Mouse (Mus musculus): ENCODE data around the gene Dennd5a. TPM values are rescaled to one million over a fixed set of nuclear protein-coding genes. Genes with fewer than 3 reads are reported as not detected.

The Dennd5a gene
- total RNA-seq, 1 experiment from 2014 or later, result 181 TPM

DNA sequence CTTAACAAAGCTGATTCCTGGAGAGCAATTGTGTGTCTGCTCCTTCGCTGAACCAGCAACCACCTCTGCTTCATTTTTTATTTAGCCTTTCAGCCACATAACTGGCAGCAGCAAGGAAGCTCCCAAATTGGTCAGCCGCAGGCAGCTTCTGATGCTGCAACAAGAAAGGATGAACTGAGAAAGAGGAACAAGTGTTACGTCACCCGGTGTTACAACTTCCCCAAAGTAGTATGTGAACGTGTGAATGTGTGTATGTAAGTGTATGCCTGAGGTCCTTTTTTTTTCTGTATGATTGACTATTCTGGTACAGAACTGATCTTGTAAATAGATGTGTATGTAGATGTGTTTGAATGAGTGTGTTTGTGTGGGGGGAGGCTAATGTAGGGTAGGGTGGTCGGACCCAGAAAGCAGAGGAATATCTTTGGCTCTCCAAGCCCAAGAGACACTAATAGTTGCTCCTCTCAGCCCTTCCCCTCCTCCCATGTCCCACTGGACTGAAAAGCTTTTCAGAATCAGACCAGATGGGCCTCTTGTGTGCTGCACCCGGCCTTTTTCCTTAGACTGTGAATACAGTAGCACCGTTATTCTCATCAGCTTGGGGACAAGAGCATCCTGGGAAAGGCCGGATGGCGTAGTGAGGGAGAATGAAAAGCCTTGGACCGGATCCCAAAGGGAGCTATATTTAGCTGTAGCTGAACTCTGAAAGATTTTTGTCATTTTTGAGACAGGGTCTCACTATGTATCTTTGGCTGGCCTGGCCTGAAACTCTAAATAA lies 7.7 kb upstream of the Dennd5a start:
- ATAC-seq (ENCODE audit: extremely low read depth, insufficient number of reproducible peaks, low FRiP score, poor library complexity, severe bottlenecking), result peak; percentile 99

- no peak for ATAC-seq (ENCODE audit: extremely low read depth, insufficient number of reproducible peaks, low FRiP score, poor library complexity, severe bottlenecking)
These were observed 5.4 kb upstream of the Dennd5a start for GRCm38 (mm10) chr7:109965658-109966057.

GRCm38 (mm10) chr7:109963707-109964106 lies 3.4 kb upstream of the Dennd5a start:
- no peak for ATAC-seq (ENCODE audit: extremely low read depth, insufficient number of reproducible peaks, low FRiP score, poor library complexity, severe bottlenecking)

DNA sequence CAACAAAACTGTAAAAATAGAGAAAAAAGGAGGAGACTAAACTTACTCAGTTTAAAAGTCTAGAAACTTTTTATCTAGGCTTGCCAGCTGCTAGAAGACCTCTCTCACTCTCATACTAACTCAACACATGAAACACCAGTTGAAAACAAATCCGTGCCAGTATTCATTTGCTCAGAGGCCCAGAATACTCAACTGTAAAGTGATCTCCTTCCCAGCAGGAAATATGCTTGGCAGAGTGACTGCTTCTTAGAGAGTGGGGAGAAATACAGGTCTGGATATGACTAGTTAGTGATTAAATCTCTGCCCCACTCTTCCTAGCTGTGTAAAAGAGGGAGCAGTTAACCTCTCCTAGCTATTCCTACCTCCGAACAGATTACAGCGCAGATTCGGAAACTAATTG lies 2.3 kb upstream of the Dennd5a start:
- ATAC-seq (ENCODE audit: extremely low read depth, insufficient number of reproducible peaks, low FRiP score, poor library complexity, severe bottlenecking), result no peak

DNA sequence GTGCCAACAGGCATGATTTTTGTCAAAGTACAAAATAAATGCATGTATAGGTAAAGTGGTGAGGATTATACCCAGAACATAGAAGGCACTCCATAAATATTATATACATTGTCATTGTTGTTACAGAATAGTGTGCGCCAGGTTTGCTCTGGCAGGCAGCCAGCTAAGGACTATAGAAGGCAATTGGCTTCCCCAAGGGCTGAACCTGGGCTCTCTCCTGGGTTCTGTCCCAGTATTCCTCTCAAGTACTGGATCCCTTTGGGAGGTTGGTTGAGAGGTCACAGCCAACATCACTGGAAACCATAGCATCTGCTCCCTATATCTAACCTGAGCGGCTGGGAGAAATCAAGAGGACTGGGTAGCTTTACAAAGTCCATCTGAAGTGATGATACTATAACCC lies 1.3 kb upstream of the Dennd5a start:
- ATAC-seq (ENCODE audit: extremely low read depth, insufficient number of reproducible peaks, low FRiP score, poor library complexity, severe bottlenecking), result no peak

DNA sequence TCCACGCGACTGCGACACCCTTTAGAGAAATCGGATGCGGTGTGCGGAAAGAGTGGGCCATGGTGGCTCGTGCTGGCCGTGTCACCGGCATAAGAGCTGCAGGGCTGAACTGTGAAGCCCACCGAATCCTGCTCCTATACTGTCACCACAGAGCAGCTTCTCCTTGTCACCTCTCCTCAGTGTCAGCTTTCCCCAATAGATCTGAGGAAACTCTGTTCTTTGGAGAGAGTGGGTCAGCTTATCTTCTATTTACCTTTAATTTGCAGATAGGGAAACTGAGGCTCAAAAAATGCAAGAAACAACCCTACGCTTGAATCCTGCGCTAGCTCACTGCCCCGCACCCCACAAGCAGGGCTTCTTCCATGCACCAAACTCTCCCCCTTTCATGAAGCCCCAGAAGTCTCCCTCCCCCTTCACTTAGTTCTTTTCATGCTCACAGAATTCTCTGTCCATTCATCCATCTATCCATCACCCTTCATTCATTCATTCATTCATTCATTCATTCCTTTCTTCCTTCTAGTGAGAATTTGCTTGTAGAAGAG lies 414 bp upstream of the Dennd5a start:
- no peak for ATAC-seq (ENCODE audit: extremely low read depth, insufficient number of reproducible peaks, low FRiP score, poor library complexity, severe bottlenecking)

GRCm38 (mm10) chr7:109958843-109959715 lies 1.2 kb downstream of the Dennd5a start:
- ATAC-seq (ENCODE audit: extremely low read depth, insufficient number of reproducible peaks, low FRiP score, poor library complexity, severe bottlenecking), result peak; percentile 62

DNA sequence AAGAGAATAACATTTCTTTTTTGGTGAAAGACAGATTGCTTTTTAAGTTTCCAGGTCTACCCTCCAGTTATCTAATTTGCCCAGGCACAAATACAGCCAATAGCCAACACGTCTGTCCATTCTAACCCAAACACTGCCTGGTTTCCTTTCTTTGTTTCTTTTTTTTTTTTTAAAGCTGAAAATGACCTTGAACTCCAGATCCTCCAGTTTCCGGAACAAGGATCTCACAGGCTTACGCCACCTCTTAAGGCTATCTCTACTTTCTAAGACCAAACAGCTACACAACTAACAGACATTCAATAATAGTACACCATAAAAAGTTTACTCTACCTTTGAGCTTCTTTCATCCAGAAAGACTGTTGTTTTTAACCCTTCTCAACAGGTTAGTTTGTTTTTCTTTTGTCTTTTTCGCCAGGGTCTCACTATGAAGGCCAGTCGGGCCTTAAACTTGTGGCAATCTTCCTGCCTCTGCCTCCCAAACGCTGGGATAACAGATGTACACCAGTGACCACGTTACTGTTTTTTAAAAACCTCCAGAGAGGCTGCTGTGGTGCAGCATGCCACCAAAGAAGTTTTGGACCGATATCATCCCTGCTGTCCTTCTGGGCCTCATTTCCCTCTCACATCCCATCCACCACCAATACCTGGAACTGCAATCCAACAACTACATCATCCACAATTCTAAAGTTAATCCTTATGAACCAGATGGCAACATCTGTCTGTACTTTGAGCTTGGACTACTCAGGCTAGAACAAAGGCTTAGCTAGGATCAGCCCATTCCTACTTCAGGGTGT lies 2.1 kb downstream of the Dennd5a start:
- ATAC-seq (ENCODE audit: extremely low read depth, insufficient number of reproducible peaks, low FRiP score, poor library complexity, severe bottlenecking), result no peak

GRCm38 (mm10) chr7:109954622-109955401 lies 5.5 kb downstream of the Dennd5a start:
- ATAC-seq (ENCODE audit: extremely low read depth, insufficient number of reproducible peaks, low FRiP score, poor library complexity, severe bottlenecking), result no peak

- ATAC-seq (ENCODE audit: extremely low read depth, insufficient number of reproducible peaks, low FRiP score, poor library complexity, severe bottlenecking), result no peak
These were observed 9.0 kb downstream of the Dennd5a start for GRCm38 (mm10) chr7:109951297-109951696.

DNA sequence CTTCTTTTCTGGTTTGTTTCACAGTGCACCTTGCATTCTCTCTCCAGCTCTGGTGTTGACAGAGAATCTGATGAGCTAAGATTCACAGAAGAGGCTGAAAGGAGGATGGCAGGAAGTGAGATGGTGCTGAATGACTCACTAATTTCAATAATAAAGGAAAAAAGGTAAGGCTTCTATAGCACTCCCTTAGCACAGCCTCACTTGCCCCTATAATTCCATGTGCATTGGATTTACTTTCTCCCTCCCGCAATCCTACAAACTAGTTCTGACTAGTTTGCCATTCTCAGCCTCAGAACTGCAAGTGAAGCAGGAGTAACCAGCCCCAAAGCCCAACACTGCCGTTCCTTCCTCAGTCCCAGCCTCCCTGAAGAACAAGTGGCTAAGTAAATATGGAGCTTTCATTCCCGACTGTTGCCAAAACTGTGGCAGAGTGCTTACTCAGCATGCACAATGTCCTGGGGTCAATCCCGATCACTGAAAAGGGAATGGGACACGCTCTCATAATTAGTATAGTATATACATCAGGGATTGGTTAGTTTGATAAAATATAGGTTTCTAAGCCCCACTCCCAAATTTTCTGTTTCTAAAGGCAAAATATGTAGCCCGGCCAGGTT lies 15.7 kb downstream of the Dennd5a start:
- ATAC-seq (ENCODE audit: extremely low read depth, insufficient number of reproducible peaks, low FRiP score, poor library complexity, severe bottlenecking), result no peak

- ATAC-seq (ENCODE audit: extremely low read depth, insufficient number of reproducible peaks, low FRiP score, poor library complexity, severe bottlenecking), result 0 out of 2 replicates have a peak, but pooled peaks have one; percentile 16
These were observed 30.6 kb downstream of the Dennd5a start for GRCm38 (mm10) chr7:109929628-109930027.

GRCm38 (mm10) chr7:109928365-109928764 lies 31.9 kb downstream of the Dennd5a start:
- no peak for ATAC-seq (ENCODE audit: extremely low read depth, insufficient number of reproducible peaks, low FRiP score, poor library complexity, severe bottlenecking)

DNA sequence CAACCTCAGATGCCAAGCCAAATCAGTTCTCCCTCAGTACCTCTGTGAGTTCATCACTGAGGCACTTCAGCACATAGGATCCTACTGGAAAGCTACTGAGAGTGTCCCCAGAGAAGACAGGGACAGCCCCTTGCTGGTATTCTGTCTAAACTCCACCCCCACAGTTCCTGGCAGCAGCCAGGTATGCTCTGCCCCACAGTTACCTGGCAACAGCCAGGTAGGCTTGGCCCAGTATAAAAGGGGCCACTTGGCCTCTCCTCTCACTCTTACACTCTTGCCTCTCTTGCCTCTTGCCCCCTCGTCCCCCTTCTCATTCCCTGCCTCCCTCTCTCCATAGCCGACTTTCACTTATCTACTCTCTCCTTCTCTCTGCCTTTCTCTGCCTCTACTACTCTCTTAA lies 35.3 kb downstream of the Dennd5a start:
- no peak for ATAC-seq (ENCODE audit: extremely low read depth, insufficient number of reproducible peaks, low FRiP score, poor library complexity, severe bottlenecking)

DNA sequence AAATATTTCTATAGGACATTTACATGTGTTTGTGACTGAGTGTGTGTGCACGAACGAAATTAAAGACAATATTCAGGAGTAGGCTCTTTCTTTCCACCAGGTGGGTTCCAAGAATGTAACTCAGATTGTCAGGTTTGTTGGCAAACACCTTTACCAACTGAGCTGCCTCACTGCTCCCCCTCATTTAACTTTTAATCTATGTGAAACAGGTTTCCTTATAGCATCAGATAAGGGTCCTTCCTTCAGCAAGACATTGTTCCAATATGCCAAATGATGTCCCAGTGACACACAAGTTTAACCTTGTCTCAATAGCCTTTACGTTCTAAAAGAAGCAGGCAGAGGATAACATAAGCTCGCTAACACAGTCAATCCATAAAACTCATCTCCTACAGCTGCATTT lies 37.4 kb downstream of the Dennd5a start:
- no peak for ATAC-seq (ENCODE audit: extremely low read depth, insufficient number of reproducible peaks, low FRiP score, poor library complexity, severe bottlenecking)

GRCm38 (mm10) chr7:109906165-109906564 lies 54.1 kb downstream of the Dennd5a start:
- no peak for ATAC-seq (ENCODE audit: extremely low read depth, insufficient number of reproducible peaks, low FRiP score, poor library complexity, severe bottlenecking)

GRCm38 (mm10) chr7:109900921-109901320 lies 59.3 kb downstream of the Dennd5a start:
- peak; percentile 92 for ATAC-seq (ENCODE audit: extremely low read depth, insufficient number of reproducible peaks, low FRiP score, poor library complexity, severe bottlenecking)

- no peak for ATAC-seq (ENCODE audit: extremely low read depth, insufficient number of reproducible peaks, low FRiP score, poor library complexity, severe bottlenecking)
These were observed 61.4 kb downstream of the Dennd5a start for GRCm38 (mm10) chr7:109898911-109899310.

Measured in neutrophil, adult 5-6 weeks (primary cell).